Mouse (Mus musculus): ENCODE results near the gene Rps6ka3. TPM values are rescaled to one million over a fixed set of nuclear protein-coding genes. Genes with fewer than 3 reads are reported as not detected.
A peak's percentile ranks its signal among the peaks of the same experiment; 100 is the strongest.

Rps6ka3 gene
- polyA plus RNA-seq, 1 experiment from 2014 or later = 7.8 TPM

- ATAC-seq (replicated peaks; ENCODE audit: insufficient number of reproducible peaks, low FRiP score, low TSS enrichment, low read depth) = peak; percentile 100
- WGBS = 17% methylated on average over 46 of the region's 76 CpGs
- H3K4me1 ChIP-seq (ENCODE audit: control insufficient read depth, insufficient read depth, low read length) = no peaks in the 10 kb centered on the region
- H3K9ac ChIP-seq (replicated peaks; ENCODE audit: low read length) = peak within 1 kb of the TSS; percentile 70
- peak; percentile 84 for DNase-seq (ENCODE audit: low spot score)
- peak within 1 kb of the TSS; percentile 67 for H3K4me3 ChIP-seq (ENCODE audit: low read depth, low read length)
- no peak within 1 kb of the TSS; the same call in 1 of the 2 replicates for H3K27ac ChIP-seq (replicated peaks; ENCODE audit: low read depth, low read length)
- H3K9me3 ChIP-seq (replicated peaks; ENCODE audit: control insufficient read depth, low read length) = no peaks in the 10 kb centered on the region
- H3K27me3 ChIP-seq (ENCODE audit: control insufficient read depth, insufficient read depth, low read length) = no peaks in the 10 kb centered on the region
- H3K36me3 ChIP-seq (replicated peaks; ENCODE audit: control insufficient read depth, insufficient read depth, low read depth, low read length) = no peaks in the 10 kb centered on the region
- H3K4me2 ChIP-seq (ENCODE audit: low read depth, low read length) = peak within 1 kb of the TSS; percentile 33
Measured at GRCm38 (mm10) chrX:159371831-159372752, 162.0 kb downstream of the Rps6ka3 start, which contains the start of gene Eif1ax. Gene Eif1ax (plus strand): TSS chrX:159372178.

- H3K9ac ChIP-seq (replicated peaks; ENCODE audit: low read length) = peak overlapping the region; percentile 70
- H3K27me3 ChIP-seq (ENCODE audit: control insufficient read depth, insufficient read depth, low read length) = no peaks in the 10 kb centered on the region
- H3K4me2 ChIP-seq (ENCODE audit: low read depth, low read length) = peak overlapping the region; percentile 33
- no peak overlapping the region; the same call in 1 of the 2 replicates for H3K27ac ChIP-seq (replicated peaks; ENCODE audit: low read depth, low read length)
- peak overlapping the region; percentile 67 for H3K4me3 ChIP-seq (ENCODE audit: low read depth, low read length)
- 20% methylated on average over 9 of the region's 9 CpGs for WGBS
- no peaks in the 10 kb centered on the region for H3K4me1 ChIP-seq (ENCODE audit: control insufficient read depth, insufficient read depth, low read length)
- H3K9me3 ChIP-seq (replicated peaks; ENCODE audit: control insufficient read depth, low read length) = no peaks in the 10 kb centered on the region
- ATAC-seq (replicated peaks; ENCODE audit: insufficient number of reproducible peaks, low FRiP score, low TSS enrichment, low read depth) (no peak), DNase-seq (ENCODE audit: low spot score) (no peak)
- no peaks in the 10 kb centered on the region for H3K36me3 ChIP-seq (replicated peaks; ENCODE audit: control insufficient read depth, insufficient read depth, low read depth, low read length)
Measured at GRCm38 (mm10) chrX:159372753-159373144, 162.6 kb downstream of the Rps6ka3 start.

GRCm38 (mm10) chrX:159387105-159387504, 177.0 kb downstream of the Rps6ka3 start:
- Histone ChIP-seq H3K36me3 (replicated peaks; ENCODE audit: control insufficient read depth, insufficient read depth, low read depth, low read length) (no peaks in the 10 kb centered on the region), H3K27ac (replicated peaks; ENCODE audit: low read depth, low read length) (no peak overlapping the region), H3K4me2 (ENCODE audit: low read depth, low read length) (no peak overlapping the region), H3K4me3 (ENCODE audit: low read depth, low read length) (no peak overlapping the region), H3K4me1 (ENCODE audit: control insufficient read depth, insufficient read depth, low read length) (no peaks in the 10 kb centered on the region), H3K9me3 (replicated peaks; ENCODE audit: control insufficient read depth, low read length) (no peaks in the 10 kb centered on the region), H3K9ac (replicated peaks; ENCODE audit: low read length) (no peak overlapping the region), H3K27me3 (ENCODE audit: control insufficient read depth, insufficient read depth, low read length) (no peaks in the 10 kb centered on the region)
- DNase-seq (ENCODE audit: low spot score) (no peak), ATAC-seq (replicated peaks; ENCODE audit: insufficient number of reproducible peaks, low FRiP score, low TSS enrichment, low read depth) (no peak)
- 86% methylated on average over 9 of the region's 9 CpGs for WGBS

GRCm38 (mm10) chrX:159388953-159389352, 178.8 kb downstream of the Rps6ka3 start:
- H3K36me3 ChIP-seq (replicated peaks; ENCODE audit: control insufficient read depth, insufficient read depth, low read depth, low read length) = no peaks in the 10 kb centered on the region
- H3K4me1 ChIP-seq (ENCODE audit: control insufficient read depth, insufficient read depth, low read length) = no peaks in the 10 kb centered on the region
- DNase-seq (ENCODE audit: low spot score) (no peak), ATAC-seq (replicated peaks; ENCODE audit: insufficient number of reproducible peaks, low FRiP score, low TSS enrichment, low read depth) (no peak)
- H3K9me3 ChIP-seq (replicated peaks; ENCODE audit: control insufficient read depth, low read length) = no peaks in the 10 kb centered on the region
- H3K27ac ChIP-seq (replicated peaks; ENCODE audit: low read depth, low read length) = no peak overlapping the region
- H3K4me3 ChIP-seq (ENCODE audit: low read depth, low read length) = no peak overlapping the region
- H3K4me2 ChIP-seq (ENCODE audit: low read depth, low read length) = no peak overlapping the region
- no peak overlapping the region for H3K9ac ChIP-seq (replicated peaks; ENCODE audit: low read length)
- no peaks in the 10 kb centered on the region for H3K27me3 ChIP-seq (ENCODE audit: control insufficient read depth, insufficient read depth, low read length)

GRCm38 (mm10) chrX:159390347-159390962, 180.3 kb downstream of the Rps6ka3 start:
- no peak overlapping the region for H3K4me2 ChIP-seq (ENCODE audit: low read depth, low read length)
- H3K9me3 ChIP-seq (replicated peaks; ENCODE audit: control insufficient read depth, low read length) = no peaks in the 10 kb centered on the region
- no peaks in the 10 kb centered on the region for H3K36me3 ChIP-seq (replicated peaks; ENCODE audit: control insufficient read depth, insufficient read depth, low read depth, low read length)
- no peak for ATAC-seq (replicated peaks; ENCODE audit: insufficient number of reproducible peaks, low FRiP score, low TSS enrichment, low read depth)
- WGBS = 81% methylated on average over 6 of the region's 6 CpGs
- H3K9ac ChIP-seq (replicated peaks; ENCODE audit: low read length) = no peak overlapping the region
- no peak overlapping the region for H3K4me3 ChIP-seq (ENCODE audit: low read depth, low read length)
- H3K27me3 ChIP-seq (ENCODE audit: control insufficient read depth, insufficient read depth, low read length) = no peaks in the 10 kb centered on the region
- DNase-seq (ENCODE audit: low spot score) = no peak
- no peak overlapping the region for H3K27ac ChIP-seq (replicated peaks; ENCODE audit: low read depth, low read length)
- H3K4me1 ChIP-seq (ENCODE audit: control insufficient read depth, insufficient read depth, low read length) = no peaks in the 10 kb centered on the region

GRCm38 (mm10) chrX:159391239-159391638, 181.1 kb downstream of the Rps6ka3 start:
- no peak for DNase-seq (ENCODE audit: low spot score)
- Histone ChIP-seq H3K4me3 (ENCODE audit: low read depth, low read length) (no peak overlapping the region), H3K4me1 (ENCODE audit: control insufficient read depth, insufficient read depth, low read length) (no peaks in the 10 kb centered on the region), H3K27me3 (ENCODE audit: control insufficient read depth, insufficient read depth, low read length) (no peaks in the 10 kb centered on the region), H3K4me2 (ENCODE audit: low read depth, low read length) (no peak overlapping the region), H3K9me3 (replicated peaks; ENCODE audit: control insufficient read depth, low read length) (no peaks in the 10 kb centered on the region), H3K9ac (replicated peaks; ENCODE audit: low read length) (no peak overlapping the region), H3K27ac (replicated peaks; ENCODE audit: low read depth, low read length) (no peak overlapping the region), H3K36me3 (replicated peaks; ENCODE audit: control insufficient read depth, insufficient read depth, low read depth, low read length) (no peaks in the 10 kb centered on the region)
- no peak for ATAC-seq (replicated peaks; ENCODE audit: insufficient number of reproducible peaks, low FRiP score, low TSS enrichment, low read depth)
- WGBS = 68% methylated on average over 3 of the region's 3 CpGs

GRCm38 (mm10) chrX:159409253-159409652, 199.1 kb downstream of the Rps6ka3 start:
- no peaks in the 10 kb centered on the region for H3K9me3 ChIP-seq (replicated peaks; ENCODE audit: control insufficient read depth, low read length)
- H3K4me3 ChIP-seq (ENCODE audit: low read depth, low read length) = no peak overlapping the region
- DNase-seq (ENCODE audit: low spot score) (peak; percentile 11), ATAC-seq (replicated peaks; ENCODE audit: insufficient number of reproducible peaks, low FRiP score, low TSS enrichment, low read depth) (no peak)
- H3K27ac ChIP-seq (replicated peaks; ENCODE audit: low read depth, low read length) = no peak overlapping the region
- H3K27me3 ChIP-seq (ENCODE audit: control insufficient read depth, insufficient read depth, low read length) = peaks cover 3% of the 10 kb centered on the region
- no peaks in the 10 kb centered on the region for H3K4me1 ChIP-seq (ENCODE audit: control insufficient read depth, insufficient read depth, low read length)
- no peaks in the 10 kb centered on the region for H3K36me3 ChIP-seq (replicated peaks; ENCODE audit: control insufficient read depth, insufficient read depth, low read depth, low read length)
- H3K4me2 ChIP-seq (ENCODE audit: low read depth, low read length) = no peak overlapping the region
- H3K9ac ChIP-seq (replicated peaks; ENCODE audit: low read length) = no peak overlapping the region
- 28% methylated on average over 4 of the region's 4 CpGs for WGBS

All from embryonic facial prominence, embryonic 11.5 days (tissue).